Mouse (Mus musculus) layer of hippocampus, adult 18-20 months (tissue): ENCODE data around the gene Oma1. TPM values are rescaled to one million over a fixed set of nuclear protein-coding genes. Genes with fewer than 3 reads are reported as not detected.
A peak's percentile ranks its signal among the peaks of the same experiment; 100 is the strongest.

Source experiments
- DNase-seq, 2 experiments: peaks; one replicate each; pipeline ENCODE4 v3.0.0; 2022; ENCODE audit warnings: low spot score in 2 of 2
- total RNA-seq, 2 experiments: library from RNA; stranded (reverse); gene quantifications; 2 replicates each; pipeline ENCODE4 v1.2.3; 2021

Oma1 gene
- total RNA-seq, 2 experiments from 2014 or later = 9.0 to 9.4 TPM

- DNase-seq = peak in 1 of 2 experiments; percentile 78
Observed at GRCm38 (mm10) chr4:103357457-103357856, 43.8 kb downstream of the Oma1 start.

GRCm38 (mm10) chr4:103358941-103359448 lies 45.4 kb downstream of the Oma1 start:
- no peak for DNase-seq

- no peak for DNase-seq
Observed at GRCm38 (mm10) chr4:103382171-103382570, 68.6 kb downstream of the Oma1 start.

GRCm38 (mm10) chr4:103385031-103385430 lies 71.4 kb downstream of the Oma1 start:
- no peak for DNase-seq

GRCm38 (mm10) chr4:103385835-103386787 lies 72.5 kb downstream of the Oma1 start:
- no peak for DNase-seq

GRCm38 (mm10) chr4:103387292-103387691 lies 73.7 kb downstream of the Oma1 start:
- no peak for DNase-seq

- DNase-seq = no peak
Observed at GRCm38 (mm10) chr4:103388530-103389178, 75.0 kb downstream of the Oma1 start.

GRCm38 (mm10) chr4:103389583-103389982 lies 76.0 kb downstream of the Oma1 start:
- no peak for DNase-seq

- DNase-seq = no peak
Observed at GRCm38 (mm10) chr4:103390499-103390898, 76.9 kb downstream of the Oma1 start.

- DNase-seq = no peak
Observed at GRCm38 (mm10) chr4:103395066-103395465, 81.5 kb downstream of the Oma1 start.

- no peak for DNase-seq
Observed at GRCm38 (mm10) chr4:103395905-103396304, 82.3 kb downstream of the Oma1 start.

GRCm38 (mm10) chr4:103396876-103397275 lies 83.3 kb downstream of the Oma1 start:
- no peak for DNase-seq

GRCm38 (mm10) chr4:103402581-103402980 lies 89.0 kb downstream of the Oma1 start:
- no peak for DNase-seq

GRCm38 (mm10) chr4:103405321-103405720 lies 91.7 kb downstream of the Oma1 start:
- no peak for DNase-seq

- no peak for DNase-seq
Observed at GRCm38 (mm10) chr4:103410217-103410799, 96.7 kb downstream of the Oma1 start.

Other genes with a start within 250 kb of the Oma1 start
- gene Mier1, start 199.4 kb upstream of the Oma1 start, total RNA-seq = 10 to 100 TPM; 50.7 to 51.3 TPM
- gene Wdr78, start 199.3 kb upstream of the Oma1 start, total RNA-seq = 10 to 100 TPM; 13.2 to 14.1 TPM
- 10 to 100 TPM; 12.6 to 15.1 TPM for gene Slc35d1, start 98.6 kb upstream of the Oma1 start, total RNA-seq
- not detected for gene 4921539E11Rik, start 22.9 kb upstream of the Oma1 start, total RNA-seq